Mouse (Mus musculus) intestine, embryonic 15.5 days (tissue): ENCODE measurements around the gene Vps33a. TPM values are rescaled to one million over a fixed set of nuclear protein-coding genes. Genes with fewer than 3 reads are reported as not detected.
A peak's percentile ranks its signal among the peaks of the same experiment; 100 is the strongest.
"Not testable (repeated sequence)": the region's sequence is repeated elsewhere in the genome, so short reads cannot be mapped to it uniquely, and the experiment has no call there.

Experiments used
- ATAC-seq: fragments of 200-750 bp; cut with Nextera tagmentation; 2 replicates; pipeline ENCODE4 v1.8.0; 2017; ENCODE audit warnings: moderate TSS enrichment, moderate library complexity
- H3K27ac ChIP-seq: fragments of 300-500 bp; sonication (generic); 2 replicates; pipeline ENCODE4 v1.5.1; 2015; ENCODE audit warnings: mild to moderate bottlenecking, inconsistent platforms
- H3K27me3 ChIP-seq: fragments of 300-500 bp; sonication (generic); replicated peaks from 2 replicates; pipeline ENCODE4 v1.6.1; 2015; ENCODE audit warnings: inconsistent platforms
- H3K36me3 ChIP-seq: fragments of 300-500 bp; sonication (generic); 2 replicates; pipeline ENCODE4 v1.6.1; 2015; ENCODE audit warnings: inconsistent platforms
- H3K4me1 ChIP-seq: fragments of 300-500 bp; sonication (generic); replicated peaks from 2 replicates; pipeline ENCODE4 v1.6.1; 2015; ENCODE audit warnings: inconsistent platforms
- H3K4me2 ChIP-seq: fragments of 300-500 bp; sonication (generic); replicated peaks from 2 replicates; pipeline ENCODE4 v1.6.1; 2015; ENCODE audit warnings: mild to moderate bottlenecking, inconsistent platforms
- H3K4me3 ChIP-seq: fragments of 300-500 bp; sonication (generic); replicated peaks from 2 replicates; pipeline ENCODE4 v1.5.1; 2015; ENCODE audit warnings: inconsistent platforms
- H3K9ac ChIP-seq: fragments of 300-500 bp; sonication (generic); 2 replicates; pipeline ENCODE4 v1.6.1; 2015; ENCODE audit warnings: inconsistent platforms
- H3K9me3 ChIP-seq: fragments of 300-500 bp; sonication (generic); 2 replicates; pipeline ENCODE4 v1.6.1; 2016; ENCODE audit warnings: inconsistent platforms
- WGBS: fragments of 180-500 bp; shearing (Covaris S2); methylation state at CpG from one replicate; pipeline ENCODE4 v1.1.7; 2015; 5-methylcytosine and 5-hydroxymethylcytosine counted together
- polyA plus RNA-seq: library from polyadenylated mRNA; unstranded; fragments of >200 nt; fragmentation: Nextera tagmentation; extraction: Ambion mirVana; gene quantifications from 2 replicates; pipeline ENCODE4 v1.2.1, GENCODE M21; 2015

Gene Vps33a
- polyA plus RNA-seq, 1 experiment from 2014 or later = 24.4 TPM

DNA sequence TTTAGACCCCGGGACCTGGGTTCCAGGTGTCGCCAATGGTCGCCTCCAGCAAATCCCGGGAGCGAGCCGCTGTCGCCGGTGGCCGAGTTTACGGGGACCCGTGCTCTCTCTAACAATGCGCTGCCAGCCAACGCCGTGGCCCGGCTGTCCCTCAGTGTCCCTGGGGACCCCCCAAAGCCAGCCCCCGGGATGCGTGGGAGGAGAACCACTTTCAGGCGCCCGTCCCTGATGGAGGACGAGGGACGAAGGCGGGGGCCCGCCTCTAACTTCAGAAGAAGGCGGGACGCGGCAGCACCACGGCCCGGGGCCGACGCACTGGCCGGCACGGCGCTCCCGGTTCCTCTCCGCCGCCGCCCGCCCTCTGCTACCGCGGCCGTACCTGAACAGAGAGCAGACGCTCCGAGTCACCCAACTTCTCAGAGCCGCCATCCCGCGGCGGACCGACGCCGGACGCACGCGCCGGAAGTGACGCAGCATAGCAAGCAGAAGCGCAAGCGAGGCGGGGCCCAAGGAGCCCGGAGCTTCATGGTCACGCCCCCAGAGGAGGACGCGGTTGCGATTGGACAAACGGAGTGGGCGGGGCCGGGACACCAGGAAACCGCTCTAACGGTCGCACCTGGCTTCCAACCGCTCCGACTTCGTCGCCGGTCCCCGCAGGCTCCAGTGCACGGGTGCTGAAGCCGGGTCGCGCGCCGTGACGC lies 49.0 kb downstream of the Vps33a start, which contains the start of gene Diablo:
Diablo (minus strand) TSS at position 485 of the 701 bp plus-strand sequence.
- Histone ChIP-seq H3K4me1 (peaks cover 19% of the 10 kb centered on the region), H3K4me3 (peak within 1 kb of the TSS; percentile 92), H3K9me3 (no peaks in the 10 kb centered on the region), H3K36me3 (no peaks in the 10 kb centered on the region), H3K9ac (peak within 1 kb of the TSS; percentile 81), H3K27me3 (no peaks in the 10 kb centered on the region), H3K4me2 (peak within 1 kb of the TSS; percentile 85), H3K27ac (no peak within 1 kb of the TSS)
- under 1% methylated on average over 76 of the region's 82 CpGs for WGBS
- peak; percentile 99 for ATAC-seq

- Histone ChIP-seq H3K9ac (no peak overlapping the region), H3K27me3 (no peaks in the 10 kb centered on the region), H3K27ac (no peak overlapping the region), H3K4me1 (peaks cover 19% of the 10 kb centered on the region), H3K4me2 (no peak overlapping the region), H3K9me3 (no peaks in the 10 kb centered on the region), H3K4me3 (no peak overlapping the region), H3K36me3 (peaks cover 4% of the 10 kb centered on the region; the same call in 1 of the 2 replicates)
- 74% methylated on average over 1 of the region's 1 CpGs for WGBS
- ATAC-seq = no peak
Observed at GRCm38 (mm10) chr5:123522166-123522565, 50.7 kb downstream of the Vps33a start.

- Histone ChIP-seq H3K9ac (no peak overlapping the region), H3K9me3 (no peaks in the 10 kb centered on the region), H3K4me3 (no peak overlapping the region), H3K4me2 (no peak overlapping the region), H3K36me3 (peaks cover 4% of the 10 kb centered on the region; the same call in 1 of the 2 replicates), H3K27me3 (no peaks in the 10 kb centered on the region), H3K27ac (no peak overlapping the region), H3K4me1 (peaks cover 19% of the 10 kb centered on the region)
- no peak for ATAC-seq
- 85% methylated on average over 1 of the region's 1 CpGs for WGBS
Observed at GRCm38 (mm10) chr5:123521621-123522020, 51.2 kb downstream of the Vps33a start.

DNA sequence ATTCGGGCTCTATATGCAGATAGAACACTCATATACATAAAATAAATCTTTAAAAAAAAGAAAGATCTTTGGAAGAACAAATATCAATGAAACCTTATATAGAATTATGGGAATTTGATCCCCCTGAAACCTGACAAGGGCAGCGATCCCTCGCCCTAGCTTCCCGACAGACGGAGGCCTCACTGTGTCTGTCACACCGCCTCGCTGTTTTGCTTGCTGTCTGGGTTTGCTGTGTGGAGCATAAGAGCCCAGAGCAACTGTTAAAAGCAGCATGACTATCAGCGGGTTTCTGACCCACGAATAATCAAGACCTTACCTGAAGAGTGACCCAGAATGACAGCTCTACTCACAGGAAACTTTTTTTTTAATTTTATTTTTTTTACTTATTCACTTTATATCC lies 52.2 kb downstream of the Vps33a start:
- H3K9ac ChIP-seq = no peak overlapping the region
- H3K36me3 ChIP-seq = peaks cover 4% of the 10 kb centered on the region; the same call in 1 of the 2 replicates
- H3K27me3 ChIP-seq = no peaks in the 10 kb centered on the region
- H3K4me2 ChIP-seq = no peak overlapping the region
- H3K9me3 ChIP-seq = no peaks in the 10 kb centered on the region
- no peak overlapping the region for H3K27ac ChIP-seq
- no peak overlapping the region for H3K4me3 ChIP-seq
- H3K4me1 ChIP-seq = peaks cover 19% of the 10 kb centered on the region
- 88% methylated on average over 9 of the region's 9 CpGs for WGBS
- ATAC-seq = no peak

GRCm38 (mm10) chr5:123514871-123515270 lies 58.0 kb downstream of the Vps33a start:
- peaks cover 8% of the 10 kb centered on the region; the same call in 1 of the 2 replicates for H3K36me3 ChIP-seq
- WGBS = 87% methylated on average over 5 of the region's 5 CpGs
- no peaks in the 10 kb centered on the region for H3K4me1 ChIP-seq
- no peak overlapping the region for H3K9ac ChIP-seq
- H3K27ac ChIP-seq = no peak overlapping the region
- H3K4me3 ChIP-seq = no peak overlapping the region
- ATAC-seq = no peak
- no peaks in the 10 kb centered on the region for H3K27me3 ChIP-seq
- H3K4me2 ChIP-seq = no peak overlapping the region
- H3K9me3 ChIP-seq = no peaks in the 10 kb centered on the region

DNA sequence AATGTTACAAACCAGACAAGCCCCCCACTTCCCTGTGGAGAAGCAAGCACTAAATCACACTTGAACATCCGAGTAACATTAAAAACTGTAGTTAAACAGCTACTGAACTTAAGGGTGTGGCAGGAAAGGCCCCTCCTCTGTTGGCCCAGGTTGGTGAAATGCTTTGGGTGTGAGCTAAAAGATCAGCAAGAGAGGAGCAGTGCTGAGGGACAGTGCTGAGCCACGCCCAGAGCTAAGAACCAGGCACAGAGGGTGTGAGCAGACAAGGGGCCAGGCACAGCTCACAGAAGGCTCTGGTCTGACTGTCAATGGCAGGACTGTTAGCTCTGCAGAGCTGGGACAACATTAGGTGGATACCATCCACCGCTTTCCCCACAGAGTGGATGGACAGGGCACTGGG lies 60.7 kb downstream of the Vps33a start:
- Histone ChIP-seq H3K36me3 (0 out of 2 replicates have a peak, but pooled peaks cover 4% of the 10 kb centered on the region), H3K4me3 (no peak overlapping the region), H3K4me1 (peaks cover 8% of the 10 kb centered on the region), H3K9ac (no peak overlapping the region), H3K27ac (no peak overlapping the region), H3K27me3 (peaks cover 9% of the 10 kb centered on the region; the same call in 1 of the 2 replicates), H3K4me2 (no peak overlapping the region), H3K9me3 (no peaks in the 10 kb centered on the region)
- 55% methylated on average over 3 of the region's 3 CpGs for WGBS
- ATAC-seq = no peak

- not testable (repeated sequence) for H3K4me1 ChIP-seq, H3K4me3 ChIP-seq, H3K9ac ChIP-seq, H3K27me3 ChIP-seq, H3K27ac ChIP-seq, H3K4me2 ChIP-seq, H3K9me3 ChIP-seq, H3K36me3 ChIP-seq, ATAC-seq
- 77% methylated on average over 3 of the region's 3 CpGs for WGBS
Observed at GRCm38 (mm10) chr5:123511426-123511825, 61.4 kb downstream of the Vps33a start.

GRCm38 (mm10) chr5:123510160-123510559 lies 62.7 kb downstream of the Vps33a start, which contains the start of gene B3gnt4:
TSS of gene B3gnt4 (plus strand) at chr5:123510460.
- peaks cover 8% of the 10 kb centered on the region for H3K4me1 ChIP-seq
- peaks cover 10% of the 10 kb centered on the region; the same call in 1 of the 2 replicates for H3K27me3 ChIP-seq
- ATAC-seq = no peak
- H3K9ac ChIP-seq = no peak within 1 kb of the TSS
- H3K4me2 ChIP-seq = no peak within 1 kb of the TSS
- WGBS = 87% methylated on average over 5 of the region's 5 CpGs
- H3K27ac ChIP-seq = no peak within 1 kb of the TSS
- no peak within 1 kb of the TSS for H3K4me3 ChIP-seq
- 0 out of 2 replicates have a peak, but pooled peaks cover 4% of the 10 kb centered on the region for H3K36me3 ChIP-seq
- H3K9me3 ChIP-seq = no peaks in the 10 kb centered on the region

- Histone ChIP-seq H3K27me3 (peaks cover 13% of the 10 kb centered on the region; the same call in 1 of the 2 replicates), H3K27ac (no peak overlapping the region), H3K9ac (peak overlapping the region; percentile 41), H3K9me3 (no peaks in the 10 kb centered on the region), H3K4me1 (peaks cover 8% of the 10 kb centered on the region), H3K36me3 (no peaks in the 10 kb centered on the region), H3K4me2 (peak overlapping the region; percentile 93), H3K4me3 (peak overlapping the region; percentile 62)
- 6% methylated on average over 12 of the region's 12 CpGs for WGBS
- no peak for ATAC-seq
Observed at GRCm38 (mm10) chr5:123508921-123509320, 63.9 kb downstream of the Vps33a start.

- no peaks in the 10 kb centered on the region for H3K36me3 ChIP-seq
- WGBS = 1% methylated on average over 58 of the region's 59 CpGs
- H3K9ac ChIP-seq = peak overlapping the region; percentile 41
- no peaks in the 10 kb centered on the region for H3K9me3 ChIP-seq
- peaks cover 13% of the 10 kb centered on the region; the same call in 1 of the 2 replicates for H3K27me3 ChIP-seq
- peak; percentile 96 for ATAC-seq
- peak overlapping the region; percentile 62 for H3K4me3 ChIP-seq
- no peak overlapping the region for H3K27ac ChIP-seq
- H3K4me1 ChIP-seq = peaks cover 8% of the 10 kb centered on the region
- H3K4me2 ChIP-seq = peak overlapping the region; percentile 93
Observed at GRCm38 (mm10) chr5:123507936-123508723, 64.7 kb downstream of the Vps33a start.

GRCm38 (mm10) chr5:123501973-123502372 lies 70.9 kb downstream of the Vps33a start:
- Histone ChIP-seq H3K27ac (no peak overlapping the region), H3K4me1 (peaks cover 9% of the 10 kb centered on the region; the same call in 1 of the 2 replicates), H3K9me3 (no peaks in the 10 kb centered on the region), H3K9ac (no peak overlapping the region), H3K27me3 (0 out of 2 replicates have a peak, but pooled peaks cover 4% of the 10 kb centered on the region), H3K4me3 (no peak overlapping the region), H3K4me2 (no peak overlapping the region), H3K36me3 (no peaks in the 10 kb centered on the region)
- WGBS = 72% methylated on average over 4 of the region's 4 CpGs
- ATAC-seq = no peak

DNA sequence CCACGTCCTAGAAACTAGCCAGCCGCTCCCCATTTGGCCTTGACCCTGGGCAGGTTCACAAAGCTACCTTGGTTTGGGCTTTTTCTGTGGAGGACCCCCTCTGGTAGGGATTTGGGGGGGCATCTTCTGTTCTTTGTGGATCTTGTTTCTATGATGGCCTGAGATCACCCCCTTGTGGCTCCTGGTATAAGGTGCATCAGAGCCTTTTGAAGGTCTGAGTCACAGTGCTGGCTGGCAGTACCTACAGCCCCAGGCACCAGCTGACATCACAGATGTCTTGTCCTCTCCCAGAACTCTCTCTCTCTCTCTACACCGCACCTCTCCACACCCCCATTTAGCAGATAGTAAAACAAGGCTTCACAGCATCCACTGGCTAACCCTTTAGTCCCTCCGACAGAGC lies 73.1 kb downstream of the Vps33a start:
- Histone ChIP-seq H3K9me3 (no peaks in the 10 kb centered on the region), H3K4me3 (no peak overlapping the region), H3K9ac (no peak overlapping the region), H3K4me2 (no peak overlapping the region), H3K36me3 (no peaks in the 10 kb centered on the region), H3K27ac (no peak overlapping the region), H3K4me1 (peaks cover 9% of the 10 kb centered on the region; the same call in 1 of the 2 replicates), H3K27me3 (no peaks in the 10 kb centered on the region)
- no peak for ATAC-seq
- 43% methylated on average over 4 of the region's 4 CpGs for WGBS
